In genomic region chr9:109849312-109849758, GRCm38 (mm10) we compare ENCODE assay signal across 9 mouse cellular contexts. TPM values are rescaled to one million over a fixed set of nuclear protein-coding genes. Genes with fewer than 3 reads are reported as not detected.
DNase-seq lines count a peak whose midpoint lies in the region; ATAC-seq and TF ChIP-seq lines count a peak whose summit lies in the region.
"Had no signal": no experiment of that assay in that cellular context is flagged by ENCODE, and none has a peak within 500 bp of the region (broad histone marks: within the 10 kb centered on the region; RNA-seq: fewer than 3 reads in every experiment).

TSS of gene Camp (minus strand) at chr9:109849617.

- no peak within 1 kb of the TSS for H3K4me3 ChIP-seq in midbrain, embryonic 14.5 days (replicated peaks; ENCODE audit: low read depth, low read length)
- H3K4me3 ChIP-seq in midbrain, embryonic 16.5 days (ENCODE audit: low read depth, low read length): no peak within 1 kb of the TSS
- no peak within 1 kb of the TSS for H3K4me3 ChIP-seq in lung, postnatal 0 days (ENCODE audit: low read depth, low read length)

- no peaks in the 10 kb centered on the region for H3K27me3 ChIP-seq in midbrain, embryonic 14.5 days (ENCODE audit: control insufficient read depth, insufficient read depth, low read length)
- no peaks in the 10 kb centered on the region for H3K27me3 ChIP-seq in midbrain, embryonic 16.5 days (ENCODE audit: control insufficient read depth, insufficient read depth, low read depth, low read length)
- no peaks in the 10 kb centered on the region for H3K27me3 ChIP-seq in lung, postnatal 0 days (replicated peaks; ENCODE audit: insufficient read depth, low read length)

- no peak for TF ChIP-seq EP300 in lung, postnatal 0 days (IDR thresholded peaks at IDR 0.05)

- TF ChIP-seq POLR2A in brain, embryonic 14.5 days (IDR thresholded peaks at IDR 0.05; ENCODE audit: borderline replicate concordance, extremely low read depth, insufficient read depth, insufficient read length, poor library complexity, severe bottlenecking): no peak

- intact Hi-C loops in heart, postnatal 25 days (cut with DNase I): no loop called here
- intact Hi-C loops in left cerebral cortex, postnatal 14 days (cut with DNase I): no loop called here

- WGBS in midbrain, embryonic 14.5 days: 81% methylated on average over 6 of the region's 6 CpGs
- 77% methylated on average over 6 of the region's 6 CpGs for WGBS in midbrain, embryonic 16.5 days
- 35% methylated on average over 6 of the region's 6 CpGs for WGBS in lung, postnatal 0 days

- DNase-seq in midbrain, embryonic 14.5 days: peak; percentile 36
- peak; percentile 51 for DNase-seq in brain, embryonic 14.5 days (ENCODE audit: low read depth)
- DNase-seq in heart, postnatal 25 days (ENCODE audit: low spot score): peak; percentile 70
- peak; percentile 90 for DNase-seq in lung, postnatal 0 days (ENCODE audit: low spot score)
- DNase-seq in left cerebral cortex, postnatal 14 days (ENCODE audit: low spot score in 2 of 2): no peak
- no peak for DNase-seq in embryo, embryonic 10.5 days (ENCODE audit: low spot score)
- no peak for DNase-seq in natural killer cell, adult 2 months (ENCODE audit: low spot score in 2 of 2)

- H3K4me2 ChIP-seq in midbrain, embryonic 14.5 days (ENCODE audit: low read length): no peak within 1 kb of the TSS
- no peak within 1 kb of the TSS for H3K4me2 ChIP-seq in midbrain, embryonic 16.5 days (ENCODE audit: low read length)
- H3K4me2 ChIP-seq in lung, postnatal 0 days (replicated peaks; ENCODE audit: low read depth, low read length): no peak within 1 kb of the TSS

- peaks cover 4% of the 10 kb centered on the region; the same call in 1 of the 2 replicates for H3K36me3 ChIP-seq in midbrain, embryonic 14.5 days (ENCODE audit: control insufficient read depth, insufficient read depth, low read length)
- no peaks in the 10 kb centered on the region for H3K36me3 ChIP-seq in midbrain, embryonic 16.5 days (ENCODE audit: control insufficient read depth, insufficient read depth, low read length)
- no peaks in the 10 kb centered on the region for H3K36me3 ChIP-seq in lung, postnatal 0 days (ENCODE audit: insufficient read depth, low read length)

- H3K9me3 ChIP-seq in midbrain, embryonic 14.5 days (ENCODE audit: control insufficient read depth, low read length): no peaks in the 10 kb centered on the region
- no peaks in the 10 kb centered on the region for H3K9me3 ChIP-seq in midbrain, embryonic 16.5 days (replicated peaks; ENCODE audit: control insufficient read depth, low read length, poor library complexity, severe bottlenecking)
- H3K9me3 ChIP-seq in lung, postnatal 0 days (ENCODE audit: low read length): no peaks in the 10 kb centered on the region

- H3K4me1 ChIP-seq in midbrain, embryonic 14.5 days (ENCODE audit: control insufficient read depth, insufficient read depth, low read length): no peaks in the 10 kb centered on the region
- no peaks in the 10 kb centered on the region for H3K4me1 ChIP-seq in midbrain, embryonic 16.5 days (ENCODE audit: control insufficient read depth, insufficient read depth, low read length)
- peaks cover 7% of the 10 kb centered on the region; the same call in 1 of the 2 replicates for H3K4me1 ChIP-seq in lung, postnatal 0 days (ENCODE audit: insufficient read depth, low read depth, low read length)

- no peak within 1 kb of the TSS for H3K27ac ChIP-seq in midbrain, embryonic 14.5 days (replicated peaks; ENCODE audit: low read depth, low read length)
- H3K27ac ChIP-seq in midbrain, embryonic 16.5 days (ENCODE audit: low read length): no peak within 1 kb of the TSS
- H3K27ac ChIP-seq in lung, postnatal 0 days (ENCODE audit: low read length): no peak within 1 kb of the TSS

- TF ChIP-seq CTCF in brain, embryonic 14.5 days (IDR thresholded peaks at IDR 0.05; ENCODE audit: borderline replicate concordance, extremely low read depth, insufficient read depth, insufficient read length): no peak
- peak; percentile 59 for TF ChIP-seq CTCF in lung, postnatal 0 days (IDR thresholded peaks at IDR 0.05)

- ATAC-seq in midbrain, embryonic 14.5 days (ENCODE audit: low FRiP score, low TSS enrichment): no peak
- ATAC-seq in midbrain, embryonic 16.5 days: no peak
- ATAC-seq in lung, postnatal 0 days: peak; percentile 91

- H3K9ac ChIP-seq in midbrain, embryonic 14.5 days (replicated peaks; ENCODE audit: low read length): no peak within 1 kb of the TSS
- no peak within 1 kb of the TSS for H3K9ac ChIP-seq in midbrain, embryonic 16.5 days (ENCODE audit: low read depth, low read length)
- no peak within 1 kb of the TSS for H3K9ac ChIP-seq in lung, postnatal 0 days (replicated peaks; ENCODE audit: low read depth)

RNA-seq across cellular contexts. Expression of gene Camp, which starts in this region (rescaled TPM):
- not detected in 2 replicates for polyA plus RNA-seq in midbrain, embryonic 14.5 days (2014; fragmentation: Nextera tagmentation; extraction: Ambion mirVana)
- 0.29 and 0.68 TPM in 2 replicates for polyA plus RNA-seq in midbrain, embryonic 16.5 days (2015; fragmentation: Nextera tagmentation; extraction: Ambion mirVana)
- 0.53 and 0.94 TPM in 2 replicates for polyA plus RNA-seq in brain, embryonic 14.5 days (2012; rRNA removed)
- not detected for total RNA-seq in heart, postnatal 25 days (2021)
- 10.3 and 13.1 TPM in 2 replicates for polyA plus RNA-seq in lung, postnatal 0 days (2015; fragmentation: Nextera tagmentation; extraction: Ambion mirVana)
- not detected for total RNA-seq in left cerebral cortex, postnatal 14 days (2021)
- total RNA-seq: liver, adult 2 months had no signal

Comparison
In these comparisons a context has a peak if more than half of its experiments do, and no peak if none do; other contexts are left out.
1. Peak in DNase-seq in midbrain, embryonic 14.5 days; RNA of the gene not detected or under 1 TPM.
2. Peak in DNase-seq in brain, embryonic 14.5 days; RNA of the gene not detected or under 1 TPM.
3. Peak in DNase-seq in heart, postnatal 25 days; RNA of the gene not detected or under 1 TPM.